Mouse (Mus musculus): ENCODE results near the gene Ppp1r3c.

- TF ChIP-seq CTCF (IDR thresholded peaks at IDR 0.05; ENCODE audit: low read depth, low read length) (no peak), POLR2A (IDR thresholded peaks at IDR 0.05; ENCODE audit: insufficient read depth, low read length) (no peak), EP300 (IDR thresholded peaks at IDR 0.05; ENCODE audit: insufficient read depth, low read depth, low read length) (no peak)
These were observed 43.3 kb upstream of the Ppp1r3c start for GRCm38 (mm10) chr19:36779765-36780164.
